Mouse (Mus musculus): ENCODE results near the gene Krt7. TPM values are rescaled to one million over a fixed set of nuclear protein-coding genes. Genes with fewer than 3 reads are reported as not detected.

Gene Krt7
- polyA plus RNA-seq, 1 experiment from 2014 or later, result 86.1 TPM

DNA sequence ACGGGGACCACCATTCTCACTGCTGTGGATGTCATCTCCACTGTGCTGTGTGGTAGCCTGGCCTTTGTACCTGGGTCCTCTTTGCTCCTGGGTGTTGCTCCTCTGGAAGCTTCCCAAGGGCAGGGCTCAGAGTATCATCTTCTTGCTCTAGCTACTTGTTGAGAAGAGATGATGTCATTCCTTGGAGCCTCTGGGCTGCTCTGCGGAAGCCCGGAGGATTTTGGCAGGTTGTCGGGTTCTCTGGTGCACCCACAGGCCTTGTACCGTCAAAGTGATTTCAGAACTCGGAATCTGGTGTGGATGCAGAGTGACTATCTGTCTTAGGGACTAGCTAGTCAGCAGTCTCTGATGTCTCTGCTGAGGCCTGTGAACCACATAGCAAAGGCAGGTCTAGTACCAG, 25.8 kb upstream of the Krt7 start:
- WGBS, result 71% methylated on average over 6 of the region's 6 CpGs
- no peak overlapping the region for H3K27ac ChIP-seq (ENCODE audit: low read depth, low read length)
- H3K27me3 ChIP-seq (replicated peaks; ENCODE audit: control insufficient read depth, insufficient read depth, low read length), result no peaks in the 10 kb centered on the region
- TF ChIP-seq CTCF (IDR thresholded peaks at IDR 0.05; ENCODE audit: low read depth), result no peak
- no peak overlapping the region for H3K4me3 ChIP-seq (ENCODE audit: low read depth, low read length)
- H3K9me3 ChIP-seq (ENCODE audit: control insufficient read depth), result no peaks in the 10 kb centered on the region
- peaks cover 5% of the 10 kb centered on the region; the same call in 1 of the 2 replicates for H3K4me1 ChIP-seq (replicated peaks; ENCODE audit: control insufficient read depth, insufficient read depth, low read length)
- H3K4me2 ChIP-seq (replicated peaks; ENCODE audit: low read depth), result no peak overlapping the region
- no peak overlapping the region for H3K9ac ChIP-seq (ENCODE audit: low read depth, low read length)
- no peak for ATAC-seq
- H3K36me3 ChIP-seq (ENCODE audit: control insufficient read depth, insufficient read depth), result no peaks in the 10 kb centered on the region

DNA sequence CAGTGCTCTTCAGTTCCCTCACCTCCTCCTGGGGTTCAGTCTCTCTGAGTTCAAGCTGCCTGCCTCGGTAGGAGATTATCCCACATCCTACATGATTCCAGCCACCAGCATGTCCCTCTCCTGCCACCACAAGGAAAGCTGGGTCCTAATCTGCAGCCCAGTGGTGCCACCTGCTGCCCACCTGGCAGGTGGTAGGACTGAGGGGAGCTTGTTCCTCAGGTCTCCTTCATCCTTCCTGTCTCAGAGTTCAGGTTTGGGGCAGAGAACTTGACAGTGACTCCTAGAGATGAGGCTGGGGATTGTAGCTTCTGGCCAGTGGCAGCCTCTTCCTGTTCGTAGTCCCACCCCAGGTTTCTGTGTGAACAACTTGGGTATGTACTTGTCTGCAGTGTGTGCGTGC, 23.7 kb upstream of the Krt7 start:
- 52% methylated on average over 3 of the region's 3 CpGs for WGBS
- Histone ChIP-seq H3K9ac (ENCODE audit: low read depth, low read length) (no peak overlapping the region), H3K4me3 (ENCODE audit: low read depth, low read length) (no peak overlapping the region), H3K27me3 (replicated peaks; ENCODE audit: control insufficient read depth, insufficient read depth, low read length) (no peaks in the 10 kb centered on the region), H3K36me3 (ENCODE audit: control insufficient read depth, insufficient read depth) (no peaks in the 10 kb centered on the region), H3K27ac (ENCODE audit: low read depth, low read length) (no peak overlapping the region), H3K9me3 (ENCODE audit: control insufficient read depth) (no peaks in the 10 kb centered on the region), H3K4me2 (replicated peaks; ENCODE audit: low read depth) (no peak overlapping the region), H3K4me1 (replicated peaks; ENCODE audit: control insufficient read depth, insufficient read depth, low read length) (no peaks in the 10 kb centered on the region)
- TF ChIP-seq CTCF (IDR thresholded peaks at IDR 0.05; ENCODE audit: low read depth), result peak; percentile 81
- ATAC-seq, result no peak

DNA sequence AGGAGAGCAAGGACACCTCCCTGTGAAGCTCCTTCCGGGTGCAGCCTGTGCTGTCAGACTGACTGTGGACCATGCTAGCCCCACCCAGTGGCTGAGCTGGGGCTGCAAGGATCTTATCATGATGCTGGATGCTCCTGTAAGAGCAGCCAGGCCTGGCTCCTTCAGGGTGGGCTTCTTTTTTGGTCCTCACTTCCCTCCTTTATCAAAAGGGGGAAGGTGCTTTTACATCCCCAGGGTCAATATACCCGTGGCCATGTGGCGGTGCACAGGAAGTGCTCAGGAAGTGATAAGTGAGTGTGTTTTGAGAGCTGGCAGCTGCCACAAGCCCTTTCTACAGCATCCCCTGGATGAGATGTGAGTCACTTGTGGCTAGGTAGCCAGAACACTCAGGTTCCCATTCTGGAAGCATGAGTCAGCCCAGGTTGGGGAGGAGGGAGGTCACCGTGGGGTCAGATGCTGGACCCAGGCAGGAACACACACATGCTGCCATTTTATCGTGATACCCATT, 22.8 kb upstream of the Krt7 start:
- no peak for ATAC-seq
- no peaks in the 10 kb centered on the region for H3K27me3 ChIP-seq (replicated peaks; ENCODE audit: control insufficient read depth, insufficient read depth, low read length)
- H3K36me3 ChIP-seq (ENCODE audit: control insufficient read depth, insufficient read depth), result no peaks in the 10 kb centered on the region
- no peaks in the 10 kb centered on the region for H3K4me1 ChIP-seq (replicated peaks; ENCODE audit: control insufficient read depth, insufficient read depth, low read length)
- H3K27ac ChIP-seq (ENCODE audit: low read depth, low read length), result no peak overlapping the region
- no peak overlapping the region for H3K4me3 ChIP-seq (ENCODE audit: low read depth, low read length)
- peak; percentile 66 for TF ChIP-seq CTCF (IDR thresholded peaks at IDR 0.05; ENCODE audit: low read depth)
- H3K9me3 ChIP-seq (ENCODE audit: control insufficient read depth), result no peaks in the 10 kb centered on the region
- 33% methylated on average over 5 of the region's 5 CpGs for WGBS
- no peak overlapping the region for H3K4me2 ChIP-seq (replicated peaks; ENCODE audit: low read depth)
- no peak overlapping the region for H3K9ac ChIP-seq (ENCODE audit: low read depth, low read length)

DNA sequence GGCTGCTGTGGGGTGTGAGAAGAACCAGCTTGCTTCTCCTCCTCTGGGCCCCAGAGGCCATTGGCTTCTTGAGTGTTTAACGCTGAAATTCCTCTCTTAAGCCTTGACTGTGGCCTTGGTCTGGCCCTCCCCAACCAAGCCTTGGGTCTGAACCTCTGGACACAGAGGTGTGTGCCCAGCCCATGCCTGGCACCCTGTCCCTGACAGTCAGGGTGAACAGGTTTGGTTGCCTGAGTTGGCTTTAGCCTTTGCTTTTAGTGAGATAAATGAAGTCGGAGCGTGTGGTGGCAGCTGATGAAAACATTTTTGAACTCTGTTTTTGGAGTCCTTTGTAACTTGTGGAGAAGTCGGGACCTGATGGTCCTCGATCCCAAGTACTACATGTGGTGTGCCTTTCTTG, 20.6 kb upstream of the Krt7 start:
- no peak overlapping the region for H3K4me2 ChIP-seq (replicated peaks; ENCODE audit: low read depth)
- H3K4me3 ChIP-seq (ENCODE audit: low read depth, low read length), result no peak overlapping the region
- H3K27ac ChIP-seq (ENCODE audit: low read depth, low read length), result no peak overlapping the region
- WGBS, result 88% methylated on average over 5 of the region's 5 CpGs
- H3K4me1 ChIP-seq (replicated peaks; ENCODE audit: control insufficient read depth, insufficient read depth, low read length), result no peaks in the 10 kb centered on the region
- H3K27me3 ChIP-seq (replicated peaks; ENCODE audit: control insufficient read depth, insufficient read depth, low read length), result no peaks in the 10 kb centered on the region
- TF ChIP-seq CTCF (IDR thresholded peaks at IDR 0.05; ENCODE audit: low read depth), result no peak
- H3K9ac ChIP-seq (ENCODE audit: low read depth, low read length), result no peak overlapping the region
- no peak for ATAC-seq
- no peaks in the 10 kb centered on the region for H3K36me3 ChIP-seq (ENCODE audit: control insufficient read depth, insufficient read depth)
- no peaks in the 10 kb centered on the region for H3K9me3 ChIP-seq (ENCODE audit: control insufficient read depth)

DNA sequence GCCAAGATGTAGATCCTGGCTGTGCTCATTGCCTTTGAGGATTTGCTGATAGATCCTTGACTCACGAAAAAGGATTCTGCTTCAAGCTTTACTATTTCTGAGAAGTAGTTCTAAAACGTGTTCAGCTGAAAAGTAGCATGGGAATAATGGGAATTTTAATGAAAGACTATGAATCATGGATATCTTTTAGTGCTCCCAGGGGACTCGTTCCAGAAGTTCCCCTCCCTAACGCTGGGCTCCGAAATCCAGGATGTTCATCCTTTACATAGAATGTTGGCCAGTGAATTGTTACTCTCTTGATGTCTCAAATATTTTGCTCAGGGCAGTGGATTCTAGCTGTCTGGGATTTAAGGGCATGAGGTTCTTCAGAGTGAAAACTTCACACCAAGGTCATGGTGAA, 18.6 kb upstream of the Krt7 start:
- 0 out of 2 replicates have a peak, but pooled peaks cover 6% of the 10 kb centered on the region for H3K36me3 ChIP-seq (ENCODE audit: control insufficient read depth, insufficient read depth)
- 82% methylated on average over 5 of the region's 5 CpGs for WGBS
- no peak overlapping the region for H3K9ac ChIP-seq (ENCODE audit: low read depth, low read length)
- no peak overlapping the region for H3K4me2 ChIP-seq (replicated peaks; ENCODE audit: low read depth)
- no peaks in the 10 kb centered on the region for H3K9me3 ChIP-seq (ENCODE audit: control insufficient read depth)
- H3K4me1 ChIP-seq (replicated peaks; ENCODE audit: control insufficient read depth, insufficient read depth, low read length), result no peaks in the 10 kb centered on the region; the same call in 1 of the 2 replicates
- H3K27ac ChIP-seq (ENCODE audit: low read depth, low read length), result no peak overlapping the region
- no peak overlapping the region for H3K4me3 ChIP-seq (ENCODE audit: low read depth, low read length)
- TF ChIP-seq CTCF (IDR thresholded peaks at IDR 0.05; ENCODE audit: low read depth), result no peak
- no peak for ATAC-seq
- no peaks in the 10 kb centered on the region for H3K27me3 ChIP-seq (replicated peaks; ENCODE audit: control insufficient read depth, insufficient read depth, low read length)

DNA sequence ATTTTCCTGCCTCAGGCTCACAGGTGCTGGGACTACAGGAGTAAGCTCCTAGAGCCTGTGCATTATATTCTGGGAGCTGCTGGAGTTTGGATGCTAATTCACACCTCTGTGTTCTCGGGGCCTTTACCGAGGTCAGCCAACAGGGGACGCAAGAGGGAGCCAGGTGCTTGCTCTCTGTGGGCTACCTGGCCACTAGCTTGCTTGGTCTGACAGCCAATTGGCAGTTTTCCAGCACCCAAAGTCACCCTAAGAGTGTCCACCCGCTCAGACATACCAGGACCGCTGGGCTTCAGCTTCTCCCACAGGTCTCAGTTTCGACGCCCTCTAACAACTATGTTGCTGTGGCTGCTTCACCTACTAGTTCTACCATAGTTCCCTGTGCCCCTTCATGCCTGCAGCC, 15.9 kb upstream of the Krt7 start:
- Histone ChIP-seq H3K4me2 (replicated peaks; ENCODE audit: low read depth) (no peak overlapping the region), H3K4me1 (replicated peaks; ENCODE audit: control insufficient read depth, insufficient read depth, low read length) (no peaks in the 10 kb centered on the region; the same call in 1 of the 2 replicates), H3K9me3 (ENCODE audit: control insufficient read depth) (no peaks in the 10 kb centered on the region), H3K27me3 (replicated peaks; ENCODE audit: control insufficient read depth, insufficient read depth, low read length) (no peaks in the 10 kb centered on the region), H3K9ac (ENCODE audit: low read depth, low read length) (no peak overlapping the region), H3K4me3 (ENCODE audit: low read depth, low read length) (no peak overlapping the region), H3K27ac (ENCODE audit: low read depth, low read length) (no peak overlapping the region), H3K36me3 (ENCODE audit: control insufficient read depth, insufficient read depth) (0 out of 2 replicates have a peak, but pooled peaks cover 6% of the 10 kb centered on the region)
- WGBS, result 65% methylated on average over 7 of the region's 7 CpGs
- ATAC-seq, result no peak
- peak; percentile 56 for TF ChIP-seq CTCF (IDR thresholded peaks at IDR 0.05; ENCODE audit: low read depth)

DNA sequence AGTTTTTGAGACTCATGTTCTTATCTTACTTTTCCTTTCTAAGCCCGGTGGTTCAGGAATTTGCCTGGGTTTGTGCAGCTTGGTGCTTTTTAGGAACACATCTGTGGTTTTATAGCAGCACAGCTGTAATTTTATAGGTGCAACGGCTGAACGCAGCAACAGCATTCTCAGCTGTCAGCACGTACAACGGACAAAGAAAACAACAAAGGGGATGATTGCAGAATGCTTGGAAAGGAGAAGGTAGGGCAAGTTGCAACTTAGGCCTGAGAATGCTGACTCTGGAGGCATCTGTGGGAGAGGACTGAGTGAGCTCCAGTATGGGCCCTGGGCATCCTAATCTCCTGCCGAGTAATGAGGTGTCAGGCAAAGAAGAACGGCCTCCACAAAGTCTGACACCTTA, 14.4 kb upstream of the Krt7 start:
- 59% methylated on average over 7 of the region's 7 CpGs for WGBS
- Histone ChIP-seq H3K9ac (ENCODE audit: low read depth, low read length) (no peak overlapping the region), H3K4me1 (replicated peaks; ENCODE audit: control insufficient read depth, insufficient read depth, low read length) (no peaks in the 10 kb centered on the region; the same call in 1 of the 2 replicates), H3K4me2 (replicated peaks; ENCODE audit: low read depth) (no peak overlapping the region), H3K27me3 (replicated peaks; ENCODE audit: control insufficient read depth, insufficient read depth, low read length) (no peaks in the 10 kb centered on the region), H3K9me3 (ENCODE audit: control insufficient read depth) (no peaks in the 10 kb centered on the region), H3K36me3 (ENCODE audit: control insufficient read depth, insufficient read depth) (0 out of 2 replicates have a peak, but pooled peaks cover 6% of the 10 kb centered on the region), H3K27ac (ENCODE audit: low read depth, low read length) (no peak overlapping the region), H3K4me3 (ENCODE audit: low read depth, low read length) (no peak overlapping the region)
- ATAC-seq, result no peak
- TF ChIP-seq CTCF (IDR thresholded peaks at IDR 0.05; ENCODE audit: low read depth), result no peak
